Mouse (Mus musculus): Measurements from ENCODE around the gene Mr1. TPM values are rescaled to one million over a fixed set of nuclear protein-coding genes. Genes with fewer than 3 reads are reported as not detected.
A peak's percentile ranks its signal among the peaks of the same experiment; 100 is the strongest.

Gene Mr1
- total and polyA plus RNA-seq, 3 experiments = 0.09 to 3.6 (median 2.3) TPM

DNA sequence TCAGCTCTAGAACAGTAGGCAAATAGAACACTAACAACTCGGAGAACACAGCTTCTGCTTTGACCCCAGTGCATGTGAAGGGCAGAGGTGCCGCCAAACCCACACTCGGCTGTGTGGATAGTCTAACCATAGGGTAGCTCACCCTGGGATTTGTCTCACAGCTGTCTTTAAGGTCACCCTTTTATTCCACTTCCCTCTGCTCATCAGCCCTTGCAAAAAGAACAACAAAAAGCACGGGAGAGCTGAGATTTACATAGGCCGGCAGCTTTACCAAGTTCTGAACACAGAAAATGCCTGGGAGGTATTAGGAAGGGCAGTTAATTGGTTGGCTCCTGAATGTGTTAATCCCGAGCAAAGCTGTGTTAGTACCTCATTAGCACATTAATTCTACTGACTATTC is 35.1 kb downstream of the Mr1 start:
- H3K4me1 ChIP-seq (ENCODE audit: insufficient read depth, low read depth, low read length) = peaks cover 9% of the 10 kb centered on the region
- H3K9me3 ChIP-seq (replicated peaks) = peaks cover 2% of the 10 kb centered on the region; the same call in 1 of the 2 replicates
- peaks cover 77% of the 10 kb centered on the region for H3K27me3 ChIP-seq (ENCODE audit: insufficient read depth, low read length)
- ATAC-seq (ENCODE audit: extremely low read depth, insufficient number of reproducible peaks, low FRiP score, poor library complexity, severe bottlenecking) (no peak), DNase-seq (ENCODE audit: low spot score) (no peak)
- no peak for TF ChIP-seq CTCF (IDR thresholded peaks at IDR 0.05; ENCODE audit: low read depth, low read length)
- TF ChIP-seq POLR2AphosphoS5 (IDR thresholded peaks at IDR 0.05; ENCODE audit: insufficient replicate concordance, low read depth, low read length) = no peak
- no peak for TF ChIP-seq TAL1 (conservative IDR thresholded peaks at IDR 0.05; ENCODE audit: low read depth, low read length)
- TF ChIP-seq GATA2 (IDR thresholded peaks at IDR 0.05; ENCODE audit: borderline replicate concordance, low read depth, low read length) = no peak
- TF ChIP-seq GATA1 (IDR thresholded peaks at IDR 0.05; ENCODE audit: borderline replicate concordance, low read length) = no peak
- no peak overlapping the region for H3K4me3 ChIP-seq (ENCODE audit: low read depth, low read length)
- no peaks in the 10 kb centered on the region for H3K36me3 ChIP-seq (replicated peaks)

DNA sequence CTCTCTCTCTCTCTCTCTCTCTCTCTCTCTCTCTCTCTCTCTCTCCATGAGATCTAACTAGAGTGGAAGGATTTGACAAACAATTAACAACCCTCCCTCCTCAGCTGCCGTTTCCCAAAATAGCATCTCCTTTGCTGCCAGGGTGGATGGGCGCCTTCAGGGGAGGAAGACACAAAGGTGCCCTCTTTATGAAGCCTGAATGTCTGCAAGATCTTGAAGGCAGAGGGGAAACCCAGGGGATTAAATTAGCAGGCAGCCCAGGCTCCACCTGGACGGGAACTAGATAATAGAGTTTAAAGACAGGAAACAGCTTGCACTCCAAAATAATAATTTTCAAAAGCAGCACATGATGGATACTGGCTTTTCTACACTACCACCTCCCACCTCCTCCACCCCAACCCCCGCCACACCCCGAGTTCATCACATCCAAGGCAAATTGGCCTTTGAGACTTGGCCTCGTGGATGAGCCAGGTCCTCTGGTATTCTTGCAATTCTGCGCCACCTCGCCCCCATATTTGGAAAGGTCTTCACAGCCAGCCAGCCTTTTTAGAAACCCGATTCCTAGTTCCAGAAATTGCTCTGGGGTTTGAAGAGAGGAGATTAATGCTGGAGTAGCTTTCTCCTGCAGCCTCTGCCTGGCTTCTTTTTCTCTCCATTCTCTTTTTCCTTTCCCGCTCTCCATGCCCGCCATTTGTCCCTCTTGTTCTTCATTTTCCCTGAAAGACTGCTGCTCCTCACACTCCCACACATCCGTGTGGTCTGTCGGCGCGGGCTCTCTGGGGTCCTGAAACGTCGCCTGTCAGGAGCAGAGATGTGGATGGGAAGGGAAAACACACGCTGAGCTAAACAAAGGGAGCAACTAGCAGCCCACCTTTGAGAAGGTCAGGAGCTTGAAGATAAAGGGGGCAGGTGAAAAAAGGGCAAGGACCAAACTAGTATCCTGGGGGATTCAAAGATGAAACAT is 36.9 kb downstream of the Mr1 start:
- no peak overlapping the region for H3K4me3 ChIP-seq (ENCODE audit: low read depth, low read length)
- H3K36me3 ChIP-seq (replicated peaks) = no peaks in the 10 kb centered on the region
- no peak for ATAC-seq (ENCODE audit: extremely low read depth, insufficient number of reproducible peaks, low FRiP score, poor library complexity, severe bottlenecking)
- peaks cover 70% of the 10 kb centered on the region for H3K27me3 ChIP-seq (ENCODE audit: insufficient read depth, low read length)
- TF ChIP-seq POLR2AphosphoS5 (IDR thresholded peaks at IDR 0.05; ENCODE audit: insufficient replicate concordance, low read depth, low read length) (no peak), CTCF (IDR thresholded peaks at IDR 0.05; ENCODE audit: low read depth, low read length) (no peak), GATA1 (IDR thresholded peaks at IDR 0.05; ENCODE audit: borderline replicate concordance, low read length) (no peak), GATA2 (IDR thresholded peaks at IDR 0.05; ENCODE audit: borderline replicate concordance, low read depth, low read length) (no peak), TAL1 (conservative IDR thresholded peaks at IDR 0.05; ENCODE audit: low read depth, low read length) (no peak)
- H3K9me3 ChIP-seq (replicated peaks) = 0 out of 2 replicates have a peak, but pooled peaks cover 2% of the 10 kb centered on the region
- H3K4me1 ChIP-seq (ENCODE audit: insufficient read depth, low read depth, low read length) = peaks cover 7% of the 10 kb centered on the region
- DNase-seq (ENCODE audit: low spot score) = no peak

DNA sequence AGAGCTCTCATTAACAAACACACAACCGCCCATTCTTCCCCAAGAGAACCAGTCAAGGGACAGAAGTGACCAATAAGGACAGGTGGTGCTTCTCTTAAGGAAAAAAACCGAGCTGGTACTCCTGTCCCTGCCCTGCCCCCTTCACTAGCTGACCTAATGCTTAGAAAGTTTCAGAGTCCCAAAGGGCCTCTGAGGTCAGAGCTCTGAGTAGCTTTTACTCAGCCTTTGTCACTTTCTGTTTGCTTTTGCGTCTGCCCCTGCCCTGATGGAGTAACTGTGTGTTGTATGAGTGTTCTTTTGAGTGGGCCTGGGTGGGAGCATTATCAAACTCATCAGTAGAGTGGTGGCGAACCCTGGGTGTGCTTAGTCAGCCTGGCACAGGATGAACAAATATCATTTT is 38.2 kb downstream of the Mr1 start:
- no peak for DNase-seq (ENCODE audit: low spot score)
- H3K9me3 ChIP-seq (replicated peaks) = 0 out of 2 replicates have a peak, but pooled peaks cover 2% of the 10 kb centered on the region
- ATAC-seq (ENCODE audit: extremely low read depth, insufficient number of reproducible peaks, low FRiP score, poor library complexity, severe bottlenecking) = no peak
- H3K27me3 ChIP-seq (ENCODE audit: insufficient read depth, low read length) = peaks cover 64% of the 10 kb centered on the region
- H3K36me3 ChIP-seq (replicated peaks) = no peaks in the 10 kb centered on the region
- no peak overlapping the region for H3K4me3 ChIP-seq (ENCODE audit: low read depth, low read length)
- H3K4me1 ChIP-seq (ENCODE audit: insufficient read depth, low read depth, low read length) = peaks cover 7% of the 10 kb centered on the region
- TF ChIP-seq CTCF (IDR thresholded peaks at IDR 0.05; ENCODE audit: low read depth, low read length) = no peak
- no peak for TF ChIP-seq POLR2AphosphoS5 (IDR thresholded peaks at IDR 0.05; ENCODE audit: insufficient replicate concordance, low read depth, low read length)
- TF ChIP-seq GATA2 (IDR thresholded peaks at IDR 0.05; ENCODE audit: borderline replicate concordance, low read depth, low read length) = no peak
- no peak for TF ChIP-seq GATA1 (IDR thresholded peaks at IDR 0.05; ENCODE audit: borderline replicate concordance, low read length)
- TF ChIP-seq TAL1 (conservative IDR thresholded peaks at IDR 0.05; ENCODE audit: low read depth, low read length) = no peak

DNA sequence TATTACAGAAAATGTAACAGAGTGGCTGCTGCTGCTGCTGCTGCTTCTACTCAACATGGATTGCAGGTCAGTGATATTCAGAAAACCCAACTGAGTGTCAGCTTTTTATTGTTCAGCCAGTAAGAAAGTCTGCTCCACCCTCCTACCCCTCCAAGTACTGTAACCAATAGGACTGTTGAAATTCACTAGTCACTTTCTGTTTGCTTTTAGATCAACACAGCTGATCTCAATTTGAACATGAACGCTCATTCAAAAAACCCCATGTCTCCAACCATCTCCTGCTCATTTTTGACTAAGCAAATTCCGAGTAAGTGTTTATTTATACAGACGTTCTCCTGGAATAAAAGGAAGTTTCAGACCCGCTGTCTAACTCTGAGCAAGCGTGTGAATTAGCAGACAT is 38.8 kb downstream of the Mr1 start:
- no peak for DNase-seq (ENCODE audit: low spot score)
- no peak overlapping the region for H3K4me3 ChIP-seq (ENCODE audit: low read depth, low read length)

DNA sequence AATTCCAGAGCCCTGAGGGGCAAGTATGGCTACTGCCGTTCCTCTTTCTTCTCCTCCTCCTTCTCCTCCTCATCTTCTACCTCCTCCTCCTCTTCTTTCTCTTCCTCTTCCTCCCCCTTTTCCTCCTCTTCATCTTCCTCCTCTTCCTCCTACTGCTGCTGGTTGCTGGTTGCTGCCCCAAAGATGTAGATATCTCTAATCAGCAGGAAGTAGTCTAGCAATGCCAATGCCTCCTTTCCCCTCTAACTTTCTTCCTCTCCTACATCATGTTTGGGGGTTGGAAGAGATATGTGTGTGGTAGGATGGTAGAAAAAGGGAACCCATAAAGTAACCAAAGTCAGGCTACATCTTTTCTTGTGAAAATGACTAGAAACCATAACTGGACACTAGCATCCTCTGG is 40.3 kb downstream of the Mr1 start:
- peaks cover 55% of the 10 kb centered on the region for H3K27me3 ChIP-seq (ENCODE audit: insufficient read depth, low read length)
- TF ChIP-seq CTCF (IDR thresholded peaks at IDR 0.05; ENCODE audit: low read depth, low read length) (no peak), POLR2AphosphoS5 (IDR thresholded peaks at IDR 0.05; ENCODE audit: insufficient replicate concordance, low read depth, low read length) (no peak), GATA2 (IDR thresholded peaks at IDR 0.05; ENCODE audit: borderline replicate concordance, low read depth, low read length) (no peak), TAL1 (conservative IDR thresholded peaks at IDR 0.05; ENCODE audit: low read depth, low read length) (no peak), GATA1 (IDR thresholded peaks at IDR 0.05; ENCODE audit: borderline replicate concordance, low read length) (no peak)
- peaks cover 4% of the 10 kb centered on the region for H3K4me1 ChIP-seq (ENCODE audit: insufficient read depth, low read depth, low read length)

More for the DNA sequence above, 38.8 kb downstream of the Mr1 start:
- peak; percentile 40; the same call in 1 of the 2 replicates for ATAC-seq (ENCODE audit: extremely low read depth, insufficient number of reproducible peaks, low FRiP score, poor library complexity, severe bottlenecking)
- no peaks in the 10 kb centered on the region for H3K36me3 ChIP-seq (replicated peaks)
- H3K27me3 ChIP-seq (ENCODE audit: insufficient read depth, low read length) = peaks cover 63% of the 10 kb centered on the region
- no peak for TF ChIP-seq TAL1 (conservative IDR thresholded peaks at IDR 0.05; ENCODE audit: low read depth, low read length)
- peaks cover 7% of the 10 kb centered on the region for H3K4me1 ChIP-seq (ENCODE audit: insufficient read depth, low read depth, low read length)
- 0 out of 2 replicates have a peak, but pooled peaks cover 2% of the 10 kb centered on the region for H3K9me3 ChIP-seq (replicated peaks)

DNA sequence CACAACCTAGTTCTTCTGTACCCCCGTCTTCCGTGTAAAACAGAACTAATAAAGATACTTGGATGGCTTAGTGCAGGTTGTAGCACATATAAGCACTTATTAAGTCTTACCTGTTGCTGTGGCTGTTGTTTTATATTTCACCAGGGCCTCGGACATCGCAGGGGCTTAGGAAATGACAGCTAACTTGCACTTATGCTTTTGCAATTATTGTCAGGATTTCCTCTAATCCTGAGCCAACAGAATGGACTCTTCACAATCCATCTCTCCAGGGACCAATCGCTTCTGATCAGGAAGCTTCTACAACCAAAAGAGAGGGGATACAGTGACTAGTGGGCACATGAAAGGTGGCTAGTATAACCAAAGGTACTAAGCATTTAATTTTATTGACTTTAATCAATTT is 42.6 kb downstream of the Mr1 start:
- H3K4me3 ChIP-seq (ENCODE audit: low read depth, low read length) = no peak overlapping the region
- H3K4me1 ChIP-seq (ENCODE audit: insufficient read depth, low read depth, low read length) = peaks cover 14% of the 10 kb centered on the region
- no peak for DNase-seq (ENCODE audit: low spot score)
- TF ChIP-seq CTCF (IDR thresholded peaks at IDR 0.05; ENCODE audit: low read depth, low read length) = no peak
- TF ChIP-seq POLR2AphosphoS5 (IDR thresholded peaks at IDR 0.05; ENCODE audit: insufficient replicate concordance, low read depth, low read length) = no peak
- TF ChIP-seq GATA2 (IDR thresholded peaks at IDR 0.05; ENCODE audit: borderline replicate concordance, low read depth, low read length) = no peak
- TF ChIP-seq GATA1 (IDR thresholded peaks at IDR 0.05; ENCODE audit: borderline replicate concordance, low read length) = no peak
- no peak for TF ChIP-seq TAL1 (conservative IDR thresholded peaks at IDR 0.05; ENCODE audit: low read depth, low read length)
- H3K9me3 ChIP-seq (replicated peaks) = no peaks in the 10 kb centered on the region
- peaks cover 37% of the 10 kb centered on the region for H3K27me3 ChIP-seq (ENCODE audit: insufficient read depth, low read length)
- H3K36me3 ChIP-seq (replicated peaks) = no peaks in the 10 kb centered on the region
- no peak for ATAC-seq (ENCODE audit: extremely low read depth, insufficient number of reproducible peaks, low FRiP score, poor library complexity, severe bottlenecking)

More for the DNA sequence above, 40.3 kb downstream of the Mr1 start:
- no peaks in the 10 kb centered on the region for H3K36me3 ChIP-seq (replicated peaks)
- H3K4me3 ChIP-seq (ENCODE audit: low read depth, low read length) = no peak overlapping the region
- DNase-seq (ENCODE audit: low spot score) (no peak), ATAC-seq (ENCODE audit: extremely low read depth, insufficient number of reproducible peaks, low FRiP score, poor library complexity, severe bottlenecking) (no peak)
- H3K9me3 ChIP-seq (replicated peaks) = no peaks in the 10 kb centered on the region

All from G1E (cell line).